ENCODE assay signal across 8 mouse cellular contexts in the genomic region with DNA sequence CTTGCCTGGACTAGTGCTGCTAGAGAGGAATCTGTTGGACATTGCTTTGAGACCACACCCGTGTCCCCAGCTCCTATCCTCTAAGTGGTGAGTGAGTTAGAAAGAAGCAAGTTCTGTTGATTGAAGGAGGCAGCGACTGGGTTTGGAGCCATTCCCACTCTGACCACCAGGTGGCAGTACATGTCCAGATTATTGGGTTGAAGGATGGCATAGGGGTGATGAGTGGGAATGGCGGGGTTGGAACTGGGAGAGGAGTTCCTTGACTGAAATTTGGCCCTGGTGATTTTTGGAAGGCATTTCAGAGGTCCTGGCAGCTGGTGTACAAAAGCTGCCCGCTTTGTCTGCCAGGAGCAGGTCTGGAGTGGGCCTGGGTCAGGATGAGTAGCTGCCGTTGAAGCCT. TPM values are rescaled to one million over a fixed set of nuclear protein-coding genes. Genes with fewer than 3 reads are reported as not detected.
DNase-seq lines count a peak whose midpoint lies in the region; ATAC-seq and TF ChIP-seq lines count a peak whose summit lies in the region.

No protein-coding gene starts in this region.

- H3K36me3 ChIP-seq in MEL (ENCODE audit: control insufficient read depth in 1 of 2, insufficient read depth in 2 of 2, low read length in 2 of 2), result no peaks in the 10 kb centered on the region
- no peaks in the 10 kb centered on the region for H3K36me3 ChIP-seq in heart, postnatal 0 days (replicated peaks; ENCODE audit: control insufficient read depth, insufficient read depth, low read length)
- no peaks in the 10 kb centered on the region for H3K36me3 ChIP-seq in midbrain, embryonic 10.5 days

- no peak overlapping the region for H3K4me2 ChIP-seq in heart, postnatal 0 days (ENCODE audit: low read depth, low read length)

- TF ChIP-seq POLR2A in MEL (IDR thresholded peaks at IDR 0.05; ENCODE audit: control insufficient read depth in 1 of 2, insufficient read depth in 1 of 2, low read depth in 1 of 2, low read length in 2 of 2, poor library complexity in 1 of 2), result no peak

- WGBS in heart, postnatal 0 days, result 28% methylated on average over 5 of the region's 5 CpGs
- 21% methylated on average over 5 of the region's 5 CpGs for WGBS in midbrain, embryonic 10.5 days

- no peaks in the 10 kb centered on the region for H3K79me2 ChIP-seq in MEL (ENCODE audit: control insufficient read depth, insufficient read depth, low read length, poor library complexity)

- ATAC-seq in heart, postnatal 0 days (ENCODE audit: insufficient read depth, low read depth), result no peak

- TF ChIP-seq EP300 in MEL (IDR thresholded peaks at IDR 0.05; ENCODE audit: low read depth in 1 of 2, low read length in 2 of 2), result no peak
- TF ChIP-seq EP300 in heart, postnatal 0 days (IDR thresholded peaks at IDR 0.05; ENCODE audit: low read depth), result no peak

- TF ChIP-seq RAD21 in MEL (IDR thresholded peaks at IDR 0.05; ENCODE audit: low read depth, low read length), result peak; percentile 92

- TF ChIP-seq CTCF in MEL (IDR thresholded peaks at IDR 0.05 in 2 of 3, conservative IDR thresholded peaks at IDR 0.05 in 1 of 3; ENCODE audit: control insufficient read depth in 1 of 3, insufficient read depth in 1 of 3, low read depth in 2 of 3, low read length in 3 of 3, poor library complexity in 1 of 3, severe bottlenecking in 1 of 3), result peak; percentile 88 to 97 (median 92)
- peak; percentile 94 for TF ChIP-seq CTCF in heart, postnatal 0 days (IDR thresholded peaks at IDR 0.05; ENCODE audit: low read depth)

- DNase-seq in MEL (ENCODE audit: low read depth, low spot score), result peak; percentile 75
- DNase-seq in adrenal gland, postnatal 25 days, result peak; percentile 79
- peak; percentile 86 for DNase-seq in embryo, embryonic 9.5 days (ENCODE audit: extremely low spot score)
- peak; percentile 64 for DNase-seq in heart, postnatal 0 days (ENCODE audit: low spot score)
- DNase-seq in left cerebral cortex, adult 18-20 months (ENCODE audit: low spot score in 2 of 2), result peak; percentile 79 to 90
- DNase-seq in midbrain, embryonic 10.5 days (ENCODE audit: low spot score), result peak; percentile 85
- peak; percentile 52 to 53 for DNase-seq in right cerebral cortex, postnatal 36 days (ENCODE audit: low spot score in 2 of 2)
- peak; percentile 51 for DNase-seq in yolk sac, embryonic 10.5 days (ENCODE audit: low spot score)

- H3K27me3 ChIP-seq in MEL (ENCODE audit: control insufficient read depth in 1 of 2, insufficient read depth in 2 of 2, low read length in 2 of 2), result peaks cover 3 to 4% of the 10 kb centered on the region in 2 experiments; a peak in 3 of 4 replicates
- peaks cover 10% of the 10 kb centered on the region for H3K27me3 ChIP-seq in heart, postnatal 0 days (ENCODE audit: control insufficient read depth, insufficient read depth, low read length)
- H3K27me3 ChIP-seq in midbrain, embryonic 10.5 days (ENCODE audit: low read depth, poor library complexity, severe bottlenecking), result peaks cover 29% of the 10 kb centered on the region

- H3K27ac ChIP-seq in MEL (ENCODE audit: control insufficient read depth, low read depth, low read length), result no peak overlapping the region
- H3K27ac ChIP-seq in heart, postnatal 0 days (ENCODE audit: low read depth), result no peak overlapping the region
- H3K27ac ChIP-seq in midbrain, embryonic 10.5 days (replicated peaks), result no peak overlapping the region

- no peaks in the 10 kb centered on the region for H3K9me3 ChIP-seq in MEL (replicated peaks; ENCODE audit: insufficient read depth, low read length)
- H3K9me3 ChIP-seq in heart, postnatal 0 days (replicated peaks; ENCODE audit: control insufficient read depth, low read length), result no peaks in the 10 kb centered on the region
- H3K9me3 ChIP-seq in midbrain, embryonic 10.5 days (replicated peaks), result no peaks in the 10 kb centered on the region

- no peak overlapping the region for H3K4me3 ChIP-seq in MEL (ENCODE audit: control insufficient read depth in 1 of 2, insufficient read depth in 1 of 2, low read depth in 2 of 2, low read length in 2 of 2)
- no peak overlapping the region for H3K4me3 ChIP-seq in heart, postnatal 0 days (ENCODE audit: low read depth, low read length)
- no peak overlapping the region for H3K4me3 ChIP-seq in midbrain, embryonic 10.5 days

- no peak overlapping the region for H3K9ac ChIP-seq in MEL (ENCODE audit: control insufficient read depth, low read depth, low read length, poor library complexity, severe bottlenecking)
- no peak overlapping the region for H3K9ac ChIP-seq in heart, postnatal 0 days (replicated peaks; ENCODE audit: low read depth, low read length)

- H3K4me1 ChIP-seq in MEL (ENCODE audit: control insufficient read depth in 1 of 2, insufficient read depth in 2 of 2, low read length in 2 of 2), result peaks cover 0 to 7% of the 10 kb centered on the region in 2 experiments; a peak in 1 of 4 replicates
- no peaks in the 10 kb centered on the region for H3K4me1 ChIP-seq in heart, postnatal 0 days (ENCODE audit: control insufficient read depth, insufficient read depth)
- peaks cover 11% of the 10 kb centered on the region for H3K4me1 ChIP-seq in midbrain, embryonic 10.5 days

TF ChIP-seq in MEL, 35 proteins besides CTCF, POLR2A, EP300 and RAD21:
- TF ChIP-seq ZC3H11A (IDR thresholded peaks at IDR 0.05; ENCODE audit: low read depth, low read length) (peak; percentile 68), SMC3 (IDR thresholded peaks at IDR 0.05; ENCODE audit: low read depth, low read length) (peak; percentile 84), NELFE (IDR thresholded peaks at IDR 0.05; ENCODE audit: low read depth, low read length) (no peak), KAT2A (conservative IDR thresholded peaks at IDR 0.05; ENCODE audit: low read depth, low read length) (no peak)

RNA-seq across cellular contexts. Expression of a gene that starts 17.2 kb away (rescaled TPM):
- 0.35 and 0.36 TPM in 2 replicates for total RNA-seq in MEL (2012; rRNA removed)
- under 1 TPM in 1 of 2 experiments, not detected in 1; 0.35 TPM for polyA plus RNA-seq in MEL (2012; ENCODE audit: insufficient read depth in 1 of 2, insufficient read length in 2 of 2, low read depth in 1 of 2, low replicate concordance in 2 of 2, missing spikeins in 1 of 2)
- total RNA-seq in adrenal gland, postnatal 25 days (2021), result 1.4 and 1.5 TPM in 2 replicates
- total RNA-seq in heart, postnatal 0 days (2014; rRNA removed; ENCODE audit: low replicate concordance), result 1.1 and 11.0 TPM in 2 replicates
- polyA plus RNA-seq in heart, postnatal 0 days (2015; fragmentation: Nextera tagmentation; extraction: Ambion mirVana), result 3.1 and 3.3 TPM in 2 replicates
- total RNA-seq in left cerebral cortex, adult 18-20 months (2021), result 1 to 10 TPM; 4.1 to 4.2 TPM
- 1.8 and 2.5 TPM in 2 replicates for polyA plus RNA-seq in midbrain, embryonic 10.5 days (2016; fragmentation: Nextera tagmentation; extraction: Ambion mirVana)

RNA-seq across cellular contexts. Expression of a gene that starts 19.5 kb away (rescaled TPM):
- total RNA-seq in MEL (2012; rRNA removed), result 7.5 TPM in 2 replicates
- 10 to 100 TPM in 1 of 2 experiments, not detected in 1; 11.8 TPM for polyA plus RNA-seq in MEL (2012; ENCODE audit: insufficient read depth in 1 of 2, insufficient read length in 2 of 2, low read depth in 1 of 2, low replicate concordance in 2 of 2, missing spikeins in 1 of 2)
- 21.9 and 23.0 TPM in 2 replicates for total RNA-seq in adrenal gland, postnatal 25 days (2021)
- total RNA-seq in heart, postnatal 0 days (2014; rRNA removed; ENCODE audit: low replicate concordance), result 4.8 and 28.7 TPM in 2 replicates
- polyA plus RNA-seq in heart, postnatal 0 days (2015; fragmentation: Nextera tagmentation; extraction: Ambion mirVana), result 12.3 and 15.3 TPM in 2 replicates
- total RNA-seq in left cerebral cortex, adult 18-20 months (2021), result 10 to 100 TPM; 14.7 to 16.8 TPM
- polyA plus RNA-seq in midbrain, embryonic 10.5 days (2016; fragmentation: Nextera tagmentation; extraction: Ambion mirVana), result 13.5 and 15.2 TPM in 2 replicates

RNA-seq across cellular contexts. Expression of a gene that starts 41.8 kb away (rescaled TPM):
- 0.20 TPM in 1 of 2 replicates, not detected in the other for total RNA-seq in MEL (2012; rRNA removed)
- polyA plus RNA-seq in MEL (2012; ENCODE audit: insufficient read depth in 1 of 2, insufficient read length in 2 of 2, low read depth in 1 of 2, low replicate concordance in 2 of 2, missing spikeins in 1 of 2), result under 1 TPM in 1 of 2 experiments, not detected in 1; 0.67 TPM
- 5.6 and 6.9 TPM in 2 replicates for total RNA-seq in adrenal gland, postnatal 25 days (2021)
- 30.6 and 34.8 TPM in 2 replicates for total RNA-seq in heart, postnatal 0 days (2014; rRNA removed; ENCODE audit: low replicate concordance)
- 1.1 and 1.3 TPM in 2 replicates for polyA plus RNA-seq in heart, postnatal 0 days (2015; fragmentation: Nextera tagmentation; extraction: Ambion mirVana)
- total RNA-seq in left cerebral cortex, adult 18-20 months (2021), result 10 to 100 TPM; 24.3 to 29.7 TPM
- polyA plus RNA-seq in midbrain, embryonic 10.5 days (2016; fragmentation: Nextera tagmentation; extraction: Ambion mirVana), result 1.00 and 1.7 TPM in 2 replicates
